Mouse (Mus musculus) inflammation-experienced regulatory T-cells, adult 6 months (primary cell): Measurements from ENCODE around the gene Bcl2l2. TPM values are rescaled to one million over a fixed set of nuclear protein-coding genes. Genes with fewer than 3 reads are reported as not detected.
A peak's percentile ranks its signal among the peaks of the same experiment; 100 is the strongest.

ENCODE experiments used
- ATAC-seq: one replicate; pipeline ENCODE4 v1.8.0; 2017
- polyA plus RNA-seq, 3 experiments: library from polyadenylated mRNA; unstranded; fragments of 100-300 nt; shearing (Covaris generic); gene quantifications; one replicate each; pipeline ENCODE4 v1.2.1; 2017

Gene Bcl2l2
- polyA plus RNA-seq, 3 experiments from 2014 or later, result 1.3 to 2.1 (median 1.7) TPM

GRCm38 (mm10) chr14:54893651-54894181 lies 10.5 kb downstream of the Bcl2l2 start:
- peak; percentile 98 for ATAC-seq

GRCm38 (mm10) chr14:54894296-54895151 lies 11.3 kb downstream of the Bcl2l2 start:
- ATAC-seq, result no peak

DNA sequence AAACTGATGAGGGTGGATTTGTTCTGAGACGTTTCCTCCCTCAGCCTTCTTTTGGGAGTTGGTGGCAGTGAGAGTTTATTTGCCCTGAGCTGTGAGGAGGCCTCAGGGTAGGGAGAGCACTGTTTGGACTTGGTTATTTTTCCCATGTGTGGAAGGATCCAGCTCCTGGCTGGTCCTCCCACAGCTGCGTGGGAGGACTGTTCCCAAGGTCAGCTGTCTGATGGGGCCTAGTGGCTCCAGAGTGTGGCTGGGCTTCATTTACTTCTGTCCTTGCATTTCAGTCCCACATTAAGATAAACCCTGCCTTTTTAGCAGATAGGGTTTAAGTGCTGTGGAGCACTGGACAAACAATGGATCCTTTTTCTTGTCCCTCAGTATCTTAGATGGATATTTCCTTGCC lies 14.3 kb downstream of the Bcl2l2 start:
- no peak for ATAC-seq

DNA sequence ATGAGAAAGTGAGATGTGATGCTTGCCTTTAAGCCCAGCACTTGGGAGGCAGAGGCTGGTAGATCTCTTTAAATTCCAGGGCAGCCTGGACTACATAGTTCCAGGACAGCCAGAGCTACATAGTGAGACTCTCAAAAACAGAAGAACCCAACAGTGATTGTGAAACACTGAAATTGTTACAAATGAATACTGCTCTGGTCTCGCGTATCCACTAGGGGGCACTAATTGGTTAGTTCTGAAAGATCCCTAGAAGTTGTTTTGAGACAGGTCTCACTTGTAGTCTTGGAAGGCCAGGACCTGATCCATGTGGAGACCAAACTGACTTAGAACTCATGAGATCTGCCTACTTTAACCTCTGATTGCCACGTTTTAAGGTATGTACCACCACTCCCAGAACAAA lies 17.2 kb downstream of the Bcl2l2 start:
- peak; percentile 76 for ATAC-seq

- no peak for ATAC-seq
Observed at GRCm38 (mm10) chr14:54903641-54904040, 20.5 kb downstream of the Bcl2l2 start.

- no peak for ATAC-seq
Observed at GRCm38 (mm10) chr14:54908682-54909081, 25.5 kb downstream of the Bcl2l2 start.

GRCm38 (mm10) chr14:54912109-54912850 lies 29.1 kb downstream of the Bcl2l2 start:
- ATAC-seq, result no peak

DNA sequence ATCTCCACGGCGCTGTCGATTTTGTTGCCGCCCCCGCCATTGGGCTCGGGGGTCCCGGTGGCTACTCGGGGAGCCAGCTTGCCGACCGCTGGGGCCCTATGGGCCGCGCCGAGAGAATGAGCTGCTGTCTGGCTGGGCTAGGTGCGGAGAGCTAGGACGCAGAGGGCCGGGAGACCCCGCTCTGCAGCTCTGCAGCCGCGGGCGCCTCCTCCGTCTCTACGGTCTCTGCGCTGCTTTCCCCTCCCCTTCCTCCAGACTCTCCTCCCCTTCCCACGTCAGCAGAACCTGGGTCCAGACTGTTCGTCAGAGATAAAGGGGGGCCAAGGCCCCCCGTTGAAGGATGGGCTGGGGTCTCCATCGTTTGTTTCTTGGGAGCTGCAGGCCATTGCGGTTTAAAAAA lies 29.7 kb downstream of the Bcl2l2 start, which contains the start of gene Slc22a17:
TSS of gene Slc22a17 (minus strand) at position 247 of the 400 bp plus-strand sequence.
- ATAC-seq, result peak; percentile 86

DNA sequence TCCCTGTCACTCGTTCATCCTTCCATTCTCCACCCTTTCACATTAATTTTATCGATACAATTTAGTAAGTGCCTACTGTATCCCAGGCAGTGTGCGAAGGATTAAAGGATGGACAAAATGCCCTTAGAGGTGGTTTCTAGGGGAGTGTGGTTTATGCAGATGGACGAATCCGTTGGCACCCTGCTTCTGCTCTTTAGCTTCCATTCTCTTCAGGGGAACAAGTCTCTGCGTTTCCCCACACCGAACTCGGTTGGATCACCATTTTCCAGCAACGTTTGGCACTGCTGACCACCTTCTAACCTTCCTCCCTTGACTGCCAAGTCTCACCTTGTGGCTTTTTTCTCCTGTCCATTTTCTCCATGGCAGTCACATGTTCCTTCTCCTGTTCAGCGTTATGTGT lies 30.2 kb downstream of the Bcl2l2 start:
- ATAC-seq, result peak; percentile 17

- ATAC-seq, result no peak
Observed at GRCm38 (mm10) chr14:54920076-54920685, 37.0 kb downstream of the Bcl2l2 start.

DNA sequence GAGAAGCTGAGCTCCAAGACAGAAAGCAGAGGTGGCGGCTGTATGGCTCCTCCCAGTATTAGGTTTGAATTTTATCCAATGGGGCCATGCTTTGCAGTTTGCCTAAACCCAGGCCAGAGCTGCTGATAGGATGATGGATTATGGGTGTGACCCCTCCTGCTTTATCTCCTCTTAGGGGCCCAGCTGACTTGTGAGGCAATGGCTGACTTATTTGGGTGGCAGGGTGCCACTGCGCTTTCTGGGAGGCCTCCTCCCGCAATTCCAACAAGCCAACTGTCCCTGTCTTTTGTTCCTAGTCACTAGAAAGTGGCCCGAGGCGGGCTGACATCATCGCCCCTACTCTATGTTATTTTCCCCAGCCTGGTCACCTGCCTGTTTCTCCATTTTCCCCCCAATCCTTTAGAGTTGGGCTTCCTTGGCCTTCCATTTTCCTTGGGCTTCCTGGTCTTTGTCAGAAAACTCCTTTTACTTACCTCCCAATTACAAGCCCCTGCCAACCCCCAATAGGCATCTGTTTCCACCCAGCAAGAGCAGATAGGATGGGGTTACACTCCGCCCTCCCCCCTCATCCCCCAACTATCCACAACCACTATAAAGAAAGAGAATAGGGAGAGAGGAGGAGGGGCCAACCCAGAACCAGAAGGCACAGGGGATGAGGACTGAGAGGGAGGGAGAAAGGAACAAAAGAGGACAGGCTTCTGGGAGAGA lies 41.6 kb downstream of the Bcl2l2 start:
- no peak for ATAC-seq

- ATAC-seq, result no peak
Observed at GRCm38 (mm10) chr14:54925349-54926342, 42.5 kb downstream of the Bcl2l2 start, which contains the start of gene Efs. Gene Efs, minus strand, starts transcription at chr14:54926126.

GRCm38 (mm10) chr14:54926401-54927158 lies 43.4 kb downstream of the Bcl2l2 start:
- no peak for ATAC-seq

DNA sequence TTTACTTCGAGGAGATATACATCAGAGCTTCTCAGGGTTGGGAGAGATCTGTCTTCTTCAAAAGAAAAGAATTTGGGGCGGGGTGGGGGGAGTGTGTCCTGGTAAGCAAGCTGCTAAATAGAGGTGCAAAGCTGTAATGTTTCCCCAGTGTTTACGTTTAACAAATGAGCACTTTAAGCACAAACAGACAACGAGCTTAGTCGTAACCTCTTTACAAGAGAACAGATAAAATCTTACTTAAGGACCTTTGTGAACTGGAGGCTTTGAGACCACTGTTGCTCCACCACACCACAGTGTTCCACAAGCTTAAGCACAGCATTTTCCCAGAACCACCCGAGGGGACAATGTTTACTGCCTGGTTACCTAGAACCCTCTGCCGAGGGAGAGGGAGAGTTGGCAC lies 44.1 kb downstream of the Bcl2l2 start:
- ATAC-seq, result no peak

DNA sequence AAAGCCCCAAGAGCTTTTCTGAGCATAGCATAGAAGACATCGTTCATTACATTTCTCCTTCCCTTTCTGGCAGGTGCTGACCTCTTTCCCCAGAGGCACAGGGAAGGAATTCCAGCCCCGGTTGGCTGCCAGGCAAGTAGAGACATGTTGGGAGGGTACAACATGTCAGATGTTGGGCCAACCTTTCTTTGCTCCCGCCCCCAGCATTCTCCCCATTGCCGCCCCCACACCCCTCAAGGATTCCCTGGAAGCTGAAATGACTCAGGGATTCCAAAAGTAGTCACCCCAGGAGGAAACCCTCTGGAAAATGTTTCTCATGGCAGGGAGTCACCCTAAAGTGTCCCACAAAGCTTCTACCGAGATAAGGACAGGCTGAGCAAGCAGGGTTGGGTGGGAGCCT lies 46.6 kb downstream of the Bcl2l2 start:
- no peak for ATAC-seq

DNA sequence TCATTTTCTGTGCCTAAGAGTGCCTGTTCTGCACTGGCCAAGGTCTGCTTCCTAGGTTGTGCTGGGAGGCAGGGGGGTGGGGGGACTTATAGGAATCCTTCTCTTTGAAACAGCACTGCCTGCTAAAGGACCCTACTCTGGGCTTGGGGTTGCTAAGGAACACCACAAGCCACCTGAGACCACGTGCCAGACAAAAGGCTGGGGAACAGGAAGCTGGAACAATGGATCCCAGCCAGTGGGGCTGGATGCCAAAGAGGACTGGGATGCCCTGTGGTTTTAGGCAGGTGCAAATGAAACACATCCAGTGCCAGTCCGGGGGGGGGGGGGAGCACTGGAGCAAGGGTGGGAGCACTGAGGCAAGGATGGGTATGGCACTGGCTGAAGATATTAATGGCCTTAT lies 47.3 kb downstream of the Bcl2l2 start:
- no peak for ATAC-seq

GRCm38 (mm10) chr14:54932645-54933150 lies 49.5 kb downstream of the Bcl2l2 start, which contains the start of gene Il25:
Gene Il25, plus strand, starts transcription at chr14:54932695.
- no peak for ATAC-seq

DNA sequence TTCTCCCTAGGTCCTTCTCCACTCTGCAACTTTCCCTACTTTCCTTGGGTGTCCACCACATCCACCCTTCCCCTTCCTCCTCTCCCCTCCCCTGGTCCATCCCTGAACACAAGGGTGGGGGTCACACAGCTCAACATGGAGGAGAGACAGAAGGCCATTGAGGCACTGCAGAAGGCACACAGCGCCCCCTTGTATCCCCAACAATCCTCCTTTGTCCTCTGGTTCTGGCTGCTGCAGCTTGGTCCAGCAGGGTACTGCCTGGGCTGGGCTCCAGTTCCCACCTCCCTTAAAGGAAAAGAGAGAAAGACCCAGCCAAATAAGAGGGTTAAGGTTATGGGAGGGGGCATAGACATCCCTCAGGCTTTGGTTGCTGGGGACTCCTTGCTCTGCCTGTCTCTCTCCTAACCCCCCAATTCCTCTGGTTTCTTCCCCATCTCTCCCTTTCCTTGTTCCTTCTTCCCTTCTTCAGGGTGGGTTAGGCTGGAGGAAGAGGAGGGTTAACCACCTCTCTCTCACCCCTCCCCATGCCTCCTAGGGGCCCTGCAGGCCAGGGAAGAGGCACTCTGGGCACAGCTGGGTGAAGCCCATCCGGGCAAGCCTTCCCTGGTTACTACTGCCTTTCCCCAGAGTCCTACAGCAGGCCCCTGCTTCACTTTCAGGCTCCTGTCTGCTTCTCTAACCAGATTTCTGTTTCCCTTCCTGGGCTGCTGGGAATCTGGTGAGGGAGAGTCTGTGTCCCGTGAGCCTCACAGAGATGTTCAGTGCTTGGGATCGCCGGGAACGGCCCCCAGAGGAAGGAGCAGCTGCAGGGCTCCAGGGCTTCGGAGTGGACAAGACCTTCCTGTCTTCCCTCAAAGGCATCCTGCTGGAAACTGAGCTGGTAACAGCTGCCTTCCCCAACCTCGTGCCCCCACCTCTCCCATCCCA lies 53.0 kb downstream of the Bcl2l2 start, which contains the start of gene Cmtm5:
TSS of gene Cmtm5 (plus strand) at position 358 of the 927 bp plus-strand sequence.
- ATAC-seq, result no peak

DNA sequence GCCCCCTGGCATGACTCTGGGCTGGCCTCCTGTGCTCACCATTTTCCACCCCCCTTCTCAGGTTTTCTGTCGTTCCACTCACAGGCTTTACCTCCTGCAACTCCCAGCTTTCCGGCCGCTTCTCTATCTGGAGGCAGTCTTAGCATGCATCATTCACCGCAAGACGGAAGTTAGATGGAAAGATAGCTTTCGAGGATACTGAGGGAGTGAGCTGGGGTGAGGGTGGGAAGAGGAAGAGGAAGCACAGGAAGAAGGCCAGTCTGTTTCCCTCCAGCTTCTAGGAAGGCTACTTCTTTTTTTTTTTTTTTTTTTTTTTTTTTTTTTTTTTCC lies 53.6 kb downstream of the Bcl2l2 start:
- ATAC-seq, result no peak
